Mouse (Mus musculus) gastrocnemius, postnatal 10 days (tissue): ENCODE results near the gene Frmpd1. TPM values are rescaled to one million over a fixed set of nuclear protein-coding genes. Genes with fewer than 3 reads are reported as not detected.

ENCODE experiments used
- DNase-seq: peaks from one replicate; pipeline ENCODE4 v3.0.0; 2021; ENCODE audit warnings: mixed read lengths
- total RNA-seq, 2 experiments: library from RNA; stranded (reverse); gene quantifications; 2 replicates each; pipeline ENCODE4 v1.2.3; 2021

Gene Frmpd1
- total RNA-seq, 2 experiments from 2014 or later: 3.6 to 3.9 TPM

DNA sequence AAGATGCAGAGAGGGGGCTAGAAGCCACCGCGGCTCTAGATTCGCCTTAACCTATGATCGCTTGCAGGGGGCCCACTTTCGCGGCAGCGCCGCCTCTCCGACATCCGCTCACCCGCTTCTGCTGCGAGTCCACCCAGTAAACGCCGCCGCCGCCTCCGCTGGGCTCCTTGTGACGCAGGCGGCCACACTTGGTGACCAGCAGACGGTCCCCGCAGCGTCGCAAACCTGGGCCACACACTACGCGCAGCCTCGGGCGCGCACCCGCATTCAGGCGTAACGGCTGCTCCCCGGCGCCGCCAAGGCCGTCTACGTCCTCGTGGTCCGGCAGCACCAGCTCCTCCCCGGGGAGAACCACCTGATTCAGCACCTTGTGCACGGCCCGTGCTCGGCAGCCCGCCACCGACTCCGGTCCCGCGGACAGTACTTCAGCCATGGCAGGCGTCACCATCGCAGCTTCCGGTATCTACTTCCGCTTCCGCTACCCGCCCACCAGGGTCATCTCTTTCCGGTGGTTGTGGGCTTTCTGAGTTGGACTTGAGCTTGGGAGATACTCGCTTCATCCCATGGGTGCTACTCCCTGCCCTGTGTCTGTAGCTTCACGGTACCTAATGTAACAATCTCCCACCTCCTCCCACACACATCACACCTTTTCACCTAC lies 135.6 kb downstream of the Frmpd1 start:
- DNase-seq: peak; percentile 83

- DNase-seq: no peak
Measured at GRCm38 (mm10) chr4:45331139-45331538, 146.5 kb downstream of the Frmpd1 start.

GRCm38 (mm10) chr4:45332466-45332865 lies 147.8 kb downstream of the Frmpd1 start:
- DNase-seq: no peak

Other genes with a start within 250 kb of the Frmpd1 start
- 10 to 100 TPM; 31.6 to 33.7 TPM for gene Grhpr, start 203.5 kb upstream of the Frmpd1 start, total RNA-seq
- gene Zbtb5, start 172.5 kb upstream of the Frmpd1 start, total RNA-seq: 1 to 10 TPM; 8.2 to 9.3 TPM
- gene Polr1e, start 166.3 kb upstream of the Frmpd1 start, total RNA-seq: 1 to 10 TPM; 6.7 to 8.2 TPM
- gene Fbxo10, start 100.3 kb upstream of the Frmpd1 start, total RNA-seq: 1 to 10 TPM; 6.6 to 8.0 TPM
- 10 to 100 TPM; 76.8 to 83.7 TPM for gene Tomm5, start 76.8 kb upstream of the Frmpd1 start, total RNA-seq
- gene Trmt10b, start 112.3 kb downstream of the Frmpd1 start, total RNA-seq: 1 to 10 TPM; 4.0 to 6.2 TPM
- gene Dcaf10, start 157.2 kb downstream of the Frmpd1 start, total RNA-seq: 10 to 100 TPM; 16.5 to 17.8 TPM
- gene Exosc3, start 157.9 kb downstream of the Frmpd1 start, total RNA-seq: 10 to 100 TPM; 11.5 to 12.1 TPM
- 10 to 100 TPM; 73.2 to 75.5 TPM for gene Slc25a51, start 223.9 kb downstream of the Frmpd1 start, total RNA-seq